28 mouse cellular contexts compared by ENCODE assay signal in genomic region chr7:24172191-24172590, GRCm38 (mm10). TPM values are rescaled to one million over a fixed set of nuclear protein-coding genes. Genes with fewer than 3 reads are reported as not detected.
"Had no signal": no experiment of that assay in that cellular context is flagged by ENCODE, and none has a peak within 500 bp of the region (broad histone marks: within the 10 kb centered on the region; RNA-seq: fewer than 3 reads in every experiment).

No protein-coding gene starts in this region.

- H3K4me3 ChIP-seq: embryonic facial prominence, embryonic 10.5 days; embryonic facial prominence, embryonic 12.5 days; embryonic facial prominence, embryonic 13.5 days; embryonic facial prominence, embryonic 15.5 days; erythroblast, embryonic 14.5 days; forebrain, embryonic 10.5 days; forebrain, embryonic 12.5 days; forebrain, embryonic 13.5 days; forebrain, embryonic 15.5 days; gastrocnemius, adult 2 months; heart, adult 2 months had no signal

- H3K9ac ChIP-seq: embryonic facial prominence, embryonic 12.5 days; embryonic facial prominence, embryonic 13.5 days; embryonic facial prominence, embryonic 15.5 days; forebrain, embryonic 12.5 days; forebrain, embryonic 13.5 days; forebrain, embryonic 15.5 days; forebrain, postnatal 0 days had no signal

- H3K36me3 ChIP-seq: embryonic facial prominence, embryonic 10.5 days; embryonic facial prominence, embryonic 12.5 days; embryonic facial prominence, embryonic 13.5 days; embryonic facial prominence, embryonic 15.5 days; forebrain, embryonic 10.5 days; forebrain, embryonic 12.5 days; forebrain, embryonic 15.5 days had no signal

- H3K27ac ChIP-seq: embryonic facial prominence, embryonic 10.5 days; embryonic facial prominence, embryonic 12.5 days; embryonic facial prominence, embryonic 13.5 days; embryonic facial prominence, embryonic 15.5 days; forebrain, embryonic 10.5 days; forebrain, embryonic 12.5 days; forebrain, embryonic 13.5 days; forebrain, embryonic 15.5 days; gastrocnemius, adult 2 months; heart, adult 2 months had no signal

- DNase-seq: cerebellum, adult 2 months; cerebellum, adult 8-10 months; cerebellum, adult 9-11 months; cerebellum, postnatal 10 days; cerebellum, postnatal 14 days; cerebellum, postnatal 25 days; cerebellum, postnatal 36 days; embryo, embryonic 11 days; forebrain, postnatal 0 days; gastrocnemius, adult 2 months; gastrocnemius, postnatal 10 days; gastrocnemius, postnatal 14 days; gastrocnemius, postnatal 25 days; gastrocnemius, postnatal 36 days; heart, adult 11 months; heart, adult 18-20 months; heart, adult 2 months had no signal

- H3K9me3 ChIP-seq: embryonic facial prominence, embryonic 10.5 days; embryonic facial prominence, embryonic 12.5 days; embryonic facial prominence, embryonic 13.5 days; embryonic facial prominence, embryonic 15.5 days; forebrain, embryonic 12.5 days; forebrain, embryonic 13.5 days; forebrain, embryonic 15.5 days had no signal

- ATAC-seq: forebrain, embryonic 13.5 days; forebrain, embryonic 14.5 days; forebrain, embryonic 15.5 days; forebrain, embryonic 16.5 days; forebrain, postnatal 0 days had no signal

- H3K4me1 ChIP-seq: embryonic facial prominence, embryonic 12.5 days; embryonic facial prominence, embryonic 13.5 days; forebrain, embryonic 13.5 days had no signal

- H3K27me3 ChIP-seq: embryonic facial prominence, embryonic 12.5 days; embryonic facial prominence, embryonic 13.5 days; embryonic facial prominence, embryonic 15.5 days; forebrain, embryonic 12.5 days; forebrain, embryonic 13.5 days; forebrain, embryonic 15.5 days had no signal

- H3K4me2 ChIP-seq: embryonic facial prominence, embryonic 12.5 days; embryonic facial prominence, embryonic 13.5 days; embryonic facial prominence, embryonic 15.5 days; forebrain, embryonic 12.5 days; forebrain, embryonic 13.5 days; forebrain, embryonic 15.5 days had no signal

RNA-seq across cellular contexts. Expression of gene Zfp114, which starts 2.7 kb away (rescaled TPM):
- total RNA-seq: gastrocnemius, postnatal 25 days; heart, adult 18-20 months had no signal
- polyA plus RNA-seq: erythroblast, embryonic 14.5 days had no signal

RNA-seq across cellular contexts. Expression of gene Zfp235, which starts 38.2 kb away (rescaled TPM):
- polyA plus RNA-seq: erythroblast, embryonic 14.5 days had no signal

RNA-seq across cellular contexts. Expression of gene Zfp111, which starts 39.1 kb away (rescaled TPM):
- polyA plus RNA-seq: erythroblast, embryonic 14.5 days had no signal
